Mouse (Mus musculus) heart, postnatal 0 days (tissue): ENCODE data around the gene Cyb561a3. TPM values are rescaled to one million over a fixed set of nuclear protein-coding genes. Genes with fewer than 3 reads are reported as not detected.

Source experiments
- ATAC-seq: fragments of 200-750 bp; cut with Nextera tagmentation; 2 replicates; pipeline ENCODE4 v1.8.0; 2017; ENCODE audit warnings: low read depth, moderate number of reproducible peaks, moderate library complexity; ENCODE audit not compliant: insufficient read depth
- DNase-seq: peaks from one replicate; pipeline ENCODE4 v3.0.0-alpha.2; 2016; ENCODE audit warnings: low spot score
- H3K27ac ChIP-seq: fragments of 300-500 bp; sonication (generic); 2 replicates; pipeline ENCODE4 v1.5.1; 2014; ENCODE audit warnings: low read depth, mild to moderate bottlenecking
- H3K27me3 ChIP-seq: fragments of 300-500 bp; sonication (generic); 2 replicates; pipeline ENCODE4 v1.6.1; 2014; ENCODE audit warnings: low read length, mixed read lengths; ENCODE audit not compliant: control insufficient read depth, insufficient read depth
- H3K36me3 ChIP-seq: fragments of 300-500 bp; sonication (generic); replicated peaks from 2 replicates; pipeline ENCODE4 v1.6.1; 2014; ENCODE audit warnings: low read length, mixed read lengths; ENCODE audit not compliant: control insufficient read depth, insufficient read depth
- H3K4me1 ChIP-seq: fragments of 300-500 bp; sonication (generic); 2 replicates; pipeline ENCODE4 v1.6.1; 2014; ENCODE audit warnings: antibody characterized with exemption; ENCODE audit not compliant: control insufficient read depth, insufficient read depth
- H3K4me2 ChIP-seq: fragments of 300-500 bp; sonication (generic); 2 replicates; pipeline ENCODE4 v1.6.1; 2014; ENCODE audit warnings: low read depth, mild to moderate bottlenecking, low read length, moderate library complexity
- H3K4me3 ChIP-seq: fragments of 300-500 bp; sonication (generic); 2 replicates; pipeline ENCODE4 v1.5.1; 2014; ENCODE audit warnings: low read depth, low read length
- H3K9ac ChIP-seq: fragments of 300-500 bp; sonication (generic); replicated peaks from 2 replicates; pipeline ENCODE4 v1.6.1; 2014; ENCODE audit warnings: low read depth, low read length, mixed read lengths
- H3K9me3 ChIP-seq: fragments of 300-500 bp; sonication (generic); replicated peaks from 2 replicates; pipeline ENCODE4 v1.6.1; 2016; ENCODE audit warnings: low read length; ENCODE audit not compliant: control insufficient read depth
- CTCF ChIP-seq: IDR thresholded peaks from 2 replicates; pipeline ENCODE4 v1.5.1; 2016; ENCODE audit warnings: antibody characterized with exemption, control low read depth, low read depth
- EP300 ChIP-seq: IDR thresholded peaks from 2 replicates; pipeline ENCODE4 v1.6.1; 2016; ENCODE audit warnings: antibody characterized with exemption, low read depth
- WGBS: fragments of 180-500 bp; shearing (Covaris S2); extraction: QIAGEN DNeasy Blood & Tissue Kit; methylation state at CpG from one replicate; pipeline ENCODE4 v1.1.7; 2014; 5-methylcytosine and 5-hydroxymethylcytosine counted together
- polyA plus RNA-seq: library from polyadenylated mRNA; unstranded; fragments of >200 nt; fragmentation: Nextera tagmentation; extraction: Ambion mirVana; gene quantifications from 2 replicates; pipeline ENCODE4 v1.2.1, GENCODE M21; 2015
- total RNA-seq: library from RNA; depleted of rRNA; stranded (reverse); fragments of >200 nt; gene quantifications from 2 replicates; pipeline ENCODE4 v1.2.3, GENCODE M21; 2014; ENCODE audit warnings: low replicate concordance; rRNA removed

Gene Cyb561a3
- total and polyA plus RNA-seq, 2 experiments from 2014 or later, result 13.7 to 22.7 TPM

- DNase-seq (peak; percentile 69), ATAC-seq (peak; percentile 77)
- Histone ChIP-seq H3K9ac (peak overlapping the region; percentile 30), H3K4me3 (peak overlapping the region; percentile 40), H3K9me3 (no peaks in the 10 kb centered on the region), H3K4me1 (peaks cover 15% of the 10 kb centered on the region), H3K27ac (no peak overlapping the region), H3K27me3 (no peaks in the 10 kb centered on the region), H3K36me3 (peaks cover 10% of the 10 kb centered on the region; the same call in 1 of the 2 replicates), H3K4me2 (peak overlapping the region; percentile 83)
- 3% methylated on average over 21 of the region's 21 CpGs for WGBS
- TF ChIP-seq EP300 (no peak), CTCF (no peak)
Measured at GRCm38 (mm10) chr19:10634872-10635318, 57.9 kb downstream of the Cyb561a3 start.

- Histone ChIP-seq H3K9ac (no peak overlapping the region), H3K9me3 (no peaks in the 10 kb centered on the region), H3K4me3 (no peak overlapping the region), H3K36me3 (no peaks in the 10 kb centered on the region), H3K27ac (no peak overlapping the region), H3K4me2 (no peak overlapping the region), H3K4me1 (peaks cover 15% of the 10 kb centered on the region), H3K27me3 (no peaks in the 10 kb centered on the region; the same call in 1 of the 2 replicates)
- WGBS, result 50% methylated on average over 7 of the region's 7 CpGs
- TF ChIP-seq CTCF (no peak), EP300 (no peak)
- DNase-seq (no peak), ATAC-seq (no peak)
Measured at GRCm38 (mm10) chr19:10637840-10638239, 60.9 kb downstream of the Cyb561a3 start.

- TF ChIP-seq EP300 (no peak), CTCF (no peak)
- WGBS, result 6% methylated on average over 5 of the region's 5 CpGs
- Histone ChIP-seq H3K9me3 (no peaks in the 10 kb centered on the region), H3K36me3 (no peaks in the 10 kb centered on the region), H3K4me1 (peaks cover 2% of the 10 kb centered on the region), H3K27ac (no peak overlapping the region), H3K27me3 (no peaks in the 10 kb centered on the region; the same call in 1 of the 2 replicates), H3K9ac (no peak overlapping the region), H3K4me2 (no peak overlapping the region), H3K4me3 (no peak overlapping the region)
- DNase-seq, result no peak
- ATAC-seq, result no peak
Measured at GRCm38 (mm10) chr19:10640080-10640479, 63.1 kb downstream of the Cyb561a3 start.

GRCm38 (mm10) chr19:10640589-10641378 lies 63.8 kb downstream of the Cyb561a3 start:
- ATAC-seq (no peak), DNase-seq (no peak)
- H3K4me3 ChIP-seq, result no peak overlapping the region
- H3K4me2 ChIP-seq, result no peak overlapping the region
- H3K9me3 ChIP-seq, result no peaks in the 10 kb centered on the region
- no peaks in the 10 kb centered on the region; the same call in 1 of the 2 replicates for H3K27me3 ChIP-seq
- no peaks in the 10 kb centered on the region for H3K4me1 ChIP-seq
- no peak overlapping the region for H3K9ac ChIP-seq
- no peak overlapping the region for H3K27ac ChIP-seq
- no peaks in the 10 kb centered on the region for H3K36me3 ChIP-seq
- TF ChIP-seq CTCF (no peak), EP300 (no peak)
- WGBS, result 48% methylated on average over 13 of the region's 13 CpGs

Other genes with a start within 250 kb of the Cyb561a3 start
- 5.0 and 6.0 TPM in 2 replicates for gene Syt7, start 188.1 kb upstream of the Cyb561a3 start, total RNA-seq
- gene Syt7, start 188.1 kb upstream of the Cyb561a3 start, polyA plus RNA-seq, result 0.78 and 0.96 TPM in 2 replicates
- 1.9 TPM in 1 of 2 replicates, not detected in the other for gene Lrrc10b, start 119.7 kb upstream of the Cyb561a3 start, total RNA-seq
- 0.08 and 0.18 TPM in 2 replicates for gene Lrrc10b, start 119.7 kb upstream of the Cyb561a3 start, polyA plus RNA-seq
- 0.19 TPM in 1 of 2 replicates, not detected in the other for gene Ppp1r32, start 94.2 kb upstream of the Cyb561a3 start, total RNA-seq
- 0.14 TPM in 2 replicates for gene Ppp1r32, start 94.2 kb upstream of the Cyb561a3 start, polyA plus RNA-seq
- gene Cpsf7, start 51.9 kb upstream of the Cyb561a3 start, total RNA-seq, result 18.4 and 51.4 TPM in 2 replicates
- gene Cpsf7, start 51.9 kb upstream of the Cyb561a3 start, polyA plus RNA-seq, result 14.2 and 14.8 TPM in 2 replicates
- gene Sdhaf2, start 51.0 kb upstream of the Cyb561a3 start, total RNA-seq, result 50.6 and 66.2 TPM in 2 replicates
- 56.1 and 56.9 TPM in 2 replicates for gene Sdhaf2, start 51.0 kb upstream of the Cyb561a3 start, polyA plus RNA-seq
- 10.2 and 12.9 TPM in 2 replicates for gene Tmem216, start 20.9 kb upstream of the Cyb561a3 start, total RNA-seq
- gene Tmem216, start 20.9 kb upstream of the Cyb561a3 start, polyA plus RNA-seq, result 12.7 and 13.2 TPM in 2 replicates
- gene Tmem138, start 190 bp downstream of the Cyb561a3 start, total RNA-seq, result 6.7 and 8.1 TPM in 2 replicates
- 11.9 and 12.1 TPM in 2 replicates for gene Tmem138, start 190 bp downstream of the Cyb561a3 start, polyA plus RNA-seq
- gene Ddb1, start 28.2 kb downstream of the Cyb561a3 start, total RNA-seq, result 298 and 349 TPM in 2 replicates
- 130 and 137 TPM in 2 replicates for gene Ddb1, start 28.2 kb downstream of the Cyb561a3 start, polyA plus RNA-seq
- gene Tkfc, start 28.5 kb downstream of the Cyb561a3 start, total RNA-seq, result 2.7 and 3.0 TPM in 2 replicates
- 5.9 and 7.7 TPM in 2 replicates for gene Tkfc, start 28.5 kb downstream of the Cyb561a3 start, polyA plus RNA-seq
- gene Vwce, start 57.0 kb downstream of the Cyb561a3 start, total RNA-seq, result 0.19 and 4.7 TPM in 2 replicates
- gene Vwce, start 57.0 kb downstream of the Cyb561a3 start, polyA plus RNA-seq, result 0.22 and 0.23 TPM in 2 replicates
- not detected in 2 replicates for gene Pga5, start 100.9 kb downstream of the Cyb561a3 start, total RNA-seq
- gene Pga5, start 100.9 kb downstream of the Cyb561a3 start, polyA plus RNA-seq, result not detected in 2 replicates
- 25.5 and 42.1 TPM in 2 replicates for gene Vps37c, start 111.6 kb downstream of the Cyb561a3 start, total RNA-seq
- 22.2 and 23.0 TPM in 2 replicates for gene Vps37c, start 111.6 kb downstream of the Cyb561a3 start, polyA plus RNA-seq
- 3.2 TPM in 1 of 2 replicates, not detected in the other for gene Cd5, start 161.8 kb downstream of the Cyb561a3 start, total RNA-seq
- 0.12 and 0.23 TPM in 2 replicates for gene Cd5, start 161.8 kb downstream of the Cyb561a3 start, polyA plus RNA-seq